Mouse (Mus musculus): ENCODE data around the gene C1ql3.

The C1ql3 gene

DNA sequence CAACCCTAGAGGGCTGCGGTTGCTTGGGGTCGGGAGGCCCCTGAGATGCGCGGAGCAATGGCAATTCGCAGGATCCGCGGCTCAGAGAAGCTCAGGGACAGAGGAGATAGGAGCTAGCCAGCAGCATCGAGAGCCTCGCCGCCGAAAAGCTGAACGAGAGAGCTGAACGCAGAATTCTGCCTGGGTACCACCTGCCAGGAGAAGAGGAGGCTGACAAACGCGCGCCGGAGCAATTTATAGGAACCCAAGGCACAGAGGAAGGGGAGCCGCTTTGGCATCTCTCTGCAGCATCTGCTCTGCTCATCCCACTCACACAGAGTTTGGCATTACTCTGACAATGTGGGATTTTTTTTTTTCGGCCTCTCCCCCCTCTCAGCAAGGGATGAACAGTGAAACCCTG lies at the start of gene C1ql3:
Gene C1ql3, minus strand, starts transcription at position 335 of the 400 bp plus-strand sequence.
- in situ Hi-C loops (cut with MboI; ENCODE audit: low sequenced_read_pairs), result no loop called here

DNA sequence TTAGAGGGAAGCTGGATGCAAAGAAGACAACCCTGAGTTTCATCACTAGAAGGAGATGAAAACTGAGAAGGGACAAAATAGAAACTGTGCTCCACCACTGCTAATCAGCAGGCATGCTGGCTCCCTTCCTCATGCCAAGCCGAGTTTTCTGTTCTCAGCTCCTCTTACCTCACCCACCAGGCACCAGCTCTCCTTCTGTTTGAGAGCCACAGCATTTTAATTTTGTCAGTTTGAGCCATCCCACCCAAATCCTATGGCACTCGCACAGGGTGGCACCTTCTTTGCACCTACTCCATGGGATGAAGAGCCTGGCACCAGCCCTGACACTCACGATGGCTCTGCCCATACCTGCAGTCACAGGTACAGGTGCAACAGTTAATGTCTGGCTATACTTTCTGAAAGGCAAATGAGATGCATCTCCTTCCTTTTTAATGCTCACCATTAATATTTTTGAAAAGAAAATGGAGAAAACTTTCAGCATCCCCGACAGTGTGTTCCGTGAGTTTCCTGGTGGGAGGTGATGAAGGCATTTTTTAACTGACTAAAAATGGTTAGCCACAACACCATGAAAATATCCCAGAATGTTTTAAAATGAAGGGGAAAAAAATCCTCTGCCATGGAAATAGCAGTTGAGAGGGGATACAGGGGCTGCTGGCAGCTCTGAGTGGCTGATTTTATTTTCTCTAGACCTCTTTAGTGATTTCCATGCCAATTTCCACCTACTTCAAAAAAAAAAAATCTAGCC lies 49.0 kb upstream of the C1ql3 start:
- in situ Hi-C loops (cut with MboI; ENCODE audit: low sequenced_read_pairs), result no loop called here

DNA sequence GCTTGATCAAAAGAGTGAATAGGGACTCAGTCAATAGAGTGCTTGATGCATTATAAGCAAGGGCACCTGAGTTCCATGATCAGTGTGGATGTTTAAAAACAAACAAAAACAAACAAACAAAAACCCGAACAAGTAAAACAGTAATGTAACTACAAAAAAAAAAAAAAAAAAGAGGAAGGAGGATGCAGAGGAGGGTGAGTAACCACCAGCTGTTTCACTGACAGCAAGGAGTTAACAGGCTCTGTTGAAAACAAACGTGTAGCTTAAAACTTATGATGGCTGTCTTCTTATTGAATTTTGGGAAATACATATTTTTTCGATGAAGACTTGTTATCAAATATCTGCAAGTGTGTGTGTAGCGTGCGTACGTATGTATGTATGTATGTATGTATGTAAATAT lies 37.0 kb upstream of the C1ql3 start:
- in situ Hi-C loops (cut with MboI; ENCODE audit: low sequenced_read_pairs), result no loop called here

DNA sequence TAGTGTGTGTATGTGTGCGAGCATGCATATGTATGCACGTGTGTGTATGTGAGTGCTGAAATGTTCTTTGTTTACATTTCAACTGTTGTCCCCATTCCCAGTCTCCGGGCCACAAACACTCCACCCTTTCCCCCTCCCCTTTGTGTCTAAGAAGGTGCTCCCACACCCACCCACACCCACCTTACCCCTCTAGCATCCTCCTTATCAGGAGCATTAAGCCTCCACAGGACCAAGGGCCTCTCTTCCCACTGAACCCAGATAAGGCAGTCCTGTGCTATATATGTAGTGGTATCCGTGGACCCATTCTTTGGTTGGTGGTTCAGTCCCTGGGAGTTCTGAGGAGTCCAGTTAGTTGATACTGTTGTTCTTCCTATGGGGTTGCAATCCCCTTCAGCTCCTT lies 32.9 kb upstream of the C1ql3 start:
- in situ Hi-C loops (cut with MboI; ENCODE audit: low sequenced_read_pairs), result no loop called here

DNA sequence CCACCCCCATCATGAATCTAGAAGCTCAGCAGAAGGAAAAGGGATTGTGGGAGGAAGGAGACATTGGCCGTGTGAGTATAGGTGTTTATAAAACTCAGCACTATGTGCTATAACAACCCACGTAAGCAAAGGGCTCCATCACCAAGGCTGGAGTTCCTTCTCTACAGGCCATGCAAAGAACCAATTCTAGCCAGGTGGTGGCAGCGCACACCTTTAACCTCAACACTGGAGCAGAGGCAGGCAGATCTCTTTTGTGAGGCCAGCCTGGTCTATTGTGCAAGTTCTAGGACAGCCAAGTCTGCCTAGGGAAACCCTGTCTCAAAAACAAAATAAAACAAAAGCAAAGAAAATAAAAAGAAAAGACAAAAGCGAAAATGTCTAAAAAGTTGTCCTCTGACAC lies 28.2 kb upstream of the C1ql3 start:
- in situ Hi-C loops (cut with MboI; ENCODE audit: low sequenced_read_pairs), result no loop called here

DNA sequence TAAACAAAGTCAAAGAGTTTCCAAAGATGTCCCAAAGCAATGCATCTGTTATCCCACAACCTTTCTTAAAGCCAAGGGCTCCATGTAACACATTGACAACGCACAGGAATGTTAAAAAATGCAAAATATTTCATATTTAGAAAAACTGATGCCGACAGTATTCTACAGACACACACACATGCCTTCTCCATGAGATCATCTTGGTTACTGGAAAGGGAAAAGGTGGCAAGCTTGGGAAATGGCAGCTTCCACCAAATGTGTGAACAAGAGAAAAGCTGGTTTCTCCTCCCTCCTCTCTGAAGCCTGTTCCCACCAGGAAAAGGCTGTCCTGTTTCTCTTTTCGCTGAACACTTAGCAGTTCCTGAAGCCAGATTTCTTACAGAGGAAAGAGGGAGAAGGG lies 27.2 kb upstream of the C1ql3 start:
- in situ Hi-C loops (cut with MboI; ENCODE audit: low sequenced_read_pairs), result no loop called here

DNA sequence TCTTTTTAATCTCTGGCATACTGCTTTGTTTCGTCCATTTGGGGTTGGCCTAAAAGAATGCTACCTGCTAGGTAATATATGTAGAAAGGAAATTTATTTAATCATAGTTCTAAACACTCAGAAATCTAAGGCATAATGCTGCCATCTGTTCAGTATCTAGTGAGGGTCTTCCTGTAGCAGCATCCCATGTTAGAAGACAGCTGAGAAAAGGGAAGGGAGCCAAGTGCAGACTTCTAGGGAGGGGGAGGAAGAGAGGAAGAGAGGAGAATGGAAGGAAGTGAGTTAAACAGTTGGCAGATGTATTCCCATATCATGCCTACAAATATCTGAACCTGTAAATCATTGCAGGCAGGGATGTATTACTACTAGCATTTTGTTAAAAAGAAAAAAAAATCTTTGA lies 7.3 kb upstream of the C1ql3 start:
- in situ Hi-C loops (cut with MboI; ENCODE audit: low sequenced_read_pairs), result no loop called here

DNA sequence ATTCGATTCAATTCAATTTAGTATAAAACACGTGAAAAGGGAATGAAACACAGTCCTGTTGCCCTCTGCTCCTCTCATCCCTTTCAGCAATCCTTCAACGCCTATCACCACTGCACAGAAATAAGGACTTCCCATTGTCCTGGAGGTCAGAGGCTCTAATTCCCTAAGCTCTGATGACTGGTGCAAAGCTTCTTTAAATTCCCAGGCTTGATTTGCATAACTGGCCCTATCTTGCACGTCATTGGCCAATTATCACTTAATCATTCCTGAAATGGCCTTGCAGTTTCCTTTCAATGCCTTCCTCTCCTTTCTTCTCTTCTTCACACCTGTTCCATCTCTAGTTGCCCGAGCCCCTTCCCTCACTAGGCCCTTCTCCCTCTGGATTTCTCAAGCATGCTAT lies 6.8 kb upstream of the C1ql3 start:
- in situ Hi-C loops (cut with MboI; ENCODE audit: low sequenced_read_pairs), result no loop called here

DNA sequence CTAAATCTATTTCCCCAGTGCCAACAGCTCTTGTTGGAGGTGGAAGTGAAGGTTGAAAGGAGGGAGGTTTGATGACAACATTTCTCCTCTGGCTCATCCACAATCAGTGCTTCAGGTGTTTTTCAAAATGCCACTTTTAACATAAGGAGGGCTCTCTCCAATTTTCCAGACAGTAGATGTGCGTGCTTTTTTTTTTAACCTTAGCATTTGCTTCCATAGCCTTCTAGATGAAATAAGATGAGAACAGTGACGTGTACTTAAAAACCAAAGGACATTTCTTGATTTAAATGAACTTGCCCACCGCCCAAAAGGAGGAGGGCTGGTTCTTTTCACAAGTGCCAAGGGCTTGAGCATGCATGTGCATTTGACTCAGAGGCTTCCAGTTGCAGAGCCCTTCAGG lies 367 bp upstream of the C1ql3 start:
- in situ Hi-C loops (cut with MboI; ENCODE audit: low sequenced_read_pairs), result no loop called here

DNA sequence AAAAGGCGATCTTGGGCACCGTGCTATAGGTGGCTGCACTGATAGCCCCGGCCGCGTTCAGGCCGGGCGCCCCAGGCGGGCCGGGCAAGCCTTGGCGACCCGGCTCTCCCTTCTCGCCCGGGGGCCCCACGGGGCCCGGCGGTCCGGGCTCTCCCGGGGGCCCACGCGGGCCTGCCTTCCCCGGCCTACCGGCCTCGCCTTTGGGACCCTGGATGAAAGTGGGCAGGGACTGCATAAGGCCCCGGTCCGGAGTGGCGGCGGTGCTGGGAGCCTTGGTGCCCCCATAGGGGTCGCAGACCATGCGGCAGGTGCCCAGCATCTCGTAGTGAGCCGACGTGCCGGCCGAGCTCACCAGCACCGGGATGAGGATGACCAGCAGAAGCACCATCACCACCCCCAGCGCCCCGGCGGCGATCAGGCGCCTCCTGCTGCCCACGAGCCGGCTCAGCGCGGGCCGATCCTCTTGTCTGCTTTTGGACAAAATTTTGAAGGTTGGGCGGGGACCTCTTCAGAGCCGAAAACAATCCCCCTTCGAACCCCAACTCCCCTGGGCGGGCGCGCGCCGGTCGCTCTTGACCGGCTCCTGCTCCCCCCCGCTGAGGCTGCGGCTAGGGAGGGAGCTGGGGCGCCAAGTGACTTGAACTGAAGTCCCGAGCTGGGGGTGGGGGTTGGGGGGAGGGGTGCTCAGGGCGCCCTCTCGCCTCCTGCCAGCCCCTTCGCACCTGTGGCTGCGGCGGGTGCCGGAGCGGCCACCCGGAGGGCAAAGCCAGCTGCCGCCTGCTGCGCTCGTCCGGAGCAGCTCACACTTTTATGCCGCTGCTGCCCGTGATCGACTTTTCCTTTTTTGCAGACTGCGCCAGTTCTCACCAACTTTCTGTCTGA lies 905 bp downstream of the C1ql3 start:
- in situ Hi-C loops (cut with MboI; ENCODE audit: low sequenced_read_pairs), result no loop called here

DNA sequence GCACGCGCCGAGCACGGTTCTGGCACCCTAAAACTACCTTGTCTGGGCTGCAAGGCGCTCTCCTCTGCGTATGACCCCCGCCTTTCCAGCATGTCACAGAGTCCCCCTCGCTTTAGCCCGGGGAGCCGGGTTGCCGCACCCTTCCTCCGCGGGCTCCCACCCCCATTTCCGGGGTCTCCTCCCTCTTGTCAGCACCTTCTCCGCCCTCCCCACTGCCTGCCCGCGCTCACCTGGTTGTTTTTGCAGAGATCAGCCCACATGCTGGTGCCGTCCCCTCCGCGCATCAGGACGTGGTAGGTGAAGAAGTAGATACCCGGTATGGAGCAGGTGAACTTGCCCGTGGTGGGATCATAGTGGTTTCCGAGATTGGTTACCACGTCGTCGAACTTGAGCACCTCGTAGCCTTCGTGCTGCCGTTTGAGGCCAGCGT lies 1.6 kb downstream of the C1ql3 start:
- in situ Hi-C loops (cut with MboI; ENCODE audit: low sequenced_read_pairs), result no loop called here

DNA sequence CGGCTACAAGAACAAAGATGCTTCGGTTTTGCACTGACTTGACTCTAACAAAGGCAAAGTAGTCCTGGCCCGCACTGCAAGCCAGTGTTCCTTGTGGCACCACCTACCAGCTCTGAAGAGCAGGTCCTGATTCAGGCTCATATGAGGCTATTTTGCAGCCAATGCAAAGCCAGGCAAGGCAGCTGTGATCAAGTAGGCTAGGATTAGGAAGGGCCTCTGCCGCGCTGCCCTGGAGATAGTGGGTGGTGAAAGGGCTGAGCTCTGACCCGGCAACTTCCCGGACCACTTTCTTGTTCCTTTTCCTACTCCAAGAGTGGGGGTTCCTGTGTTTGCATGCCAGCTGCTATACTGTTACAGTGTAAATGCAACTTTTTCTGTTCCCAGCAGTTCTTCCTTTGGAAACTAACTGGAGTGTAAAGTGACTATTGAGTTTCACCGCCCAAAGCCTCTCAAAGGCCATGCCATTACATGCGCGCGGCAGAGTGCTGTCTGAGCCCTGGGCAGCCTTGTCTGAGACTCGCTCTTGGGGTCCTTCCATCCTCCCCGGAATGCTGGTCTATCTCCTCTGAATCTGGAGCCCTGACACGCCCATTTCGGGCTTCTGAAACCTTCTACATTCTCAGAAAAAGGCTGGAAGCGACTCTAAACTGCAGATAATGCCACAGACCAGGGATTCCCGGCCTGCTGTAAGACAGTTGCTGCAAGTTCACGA lies 2.2 kb downstream of the C1ql3 start:
- in situ Hi-C loops (cut with MboI; ENCODE audit: low sequenced_read_pairs), result no loop called here

DNA sequence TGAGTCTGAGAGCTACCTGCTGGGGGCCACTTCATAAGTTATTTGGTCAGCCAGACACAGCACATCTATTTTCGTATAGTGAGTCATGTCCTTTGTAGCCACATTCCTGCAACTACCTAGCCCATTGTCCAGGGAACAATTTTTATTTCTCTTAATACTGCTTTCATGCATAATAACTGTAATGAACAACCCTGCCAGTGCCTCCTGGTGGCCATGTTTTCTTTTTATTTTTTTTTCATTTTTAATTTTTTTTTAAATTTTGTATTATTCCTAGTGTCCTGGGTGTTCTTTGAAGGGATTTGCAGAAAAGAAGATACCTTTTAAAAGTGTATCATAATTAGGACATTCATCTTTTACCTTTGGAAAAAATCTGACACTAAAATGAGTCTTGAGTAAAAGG lies 3.2 kb downstream of the C1ql3 start:
- in situ Hi-C loops (cut with MboI; ENCODE audit: low sequenced_read_pairs), result no loop called here

DNA sequence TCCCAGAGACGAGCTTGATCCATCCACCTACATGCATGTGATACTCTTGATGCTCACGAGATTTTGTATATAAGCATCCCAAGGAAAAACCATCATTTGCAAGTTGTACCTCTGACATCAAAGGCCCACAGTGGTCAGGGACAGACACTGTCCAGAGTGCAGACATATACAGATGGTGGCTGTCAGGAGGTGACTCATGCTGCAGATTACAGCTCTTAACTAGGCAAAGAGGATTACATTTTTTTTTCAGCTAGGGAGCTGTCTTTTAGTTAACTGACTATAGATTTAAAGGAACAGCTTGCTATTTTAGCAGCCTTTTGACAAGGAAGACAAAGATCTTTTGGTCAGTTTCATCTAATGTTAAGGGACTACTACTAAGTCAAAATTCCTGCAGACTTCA lies 11.6 kb downstream of the C1ql3 start:
- in situ Hi-C loops (cut with MboI; ENCODE audit: low sequenced_read_pairs), result no loop called here

DNA sequence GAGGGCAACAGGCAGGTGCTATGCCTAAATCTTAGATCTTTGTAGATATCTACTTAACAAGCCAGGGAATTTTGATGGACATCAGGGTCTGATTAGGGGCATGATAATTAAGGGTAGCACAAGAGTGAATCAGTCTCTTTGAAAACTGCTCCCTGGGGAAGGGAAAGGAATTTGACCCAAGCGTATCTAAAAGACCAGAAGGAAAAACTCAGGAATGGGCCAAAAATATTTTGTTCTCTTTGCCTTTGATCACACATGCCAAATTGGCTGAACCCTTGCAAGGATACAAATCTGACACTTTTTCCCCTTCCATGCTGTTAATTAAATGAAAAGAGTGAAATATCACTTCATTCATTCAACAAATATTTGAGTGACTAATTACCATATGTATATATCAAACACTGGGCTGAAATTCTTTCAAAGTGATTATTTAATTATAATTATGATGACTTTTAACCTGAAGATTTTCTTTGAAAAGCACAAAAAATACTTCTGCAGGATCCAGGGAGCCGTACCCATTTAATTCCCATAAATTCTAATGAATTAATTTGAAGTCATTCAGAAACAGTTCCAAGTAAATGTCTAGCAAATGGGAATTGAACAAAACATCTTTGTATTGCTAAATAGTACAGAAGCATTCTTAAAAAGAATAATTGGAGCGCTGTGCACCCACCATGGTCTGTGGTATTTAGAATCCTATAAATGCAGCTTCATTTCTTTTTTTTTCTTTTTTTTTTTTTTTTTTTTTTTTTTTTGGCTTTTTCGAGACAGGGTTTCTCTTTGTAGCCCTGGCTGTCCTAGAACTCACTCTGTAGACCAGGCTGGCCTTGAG lies 26.5 kb downstream of the C1ql3 start:
- in situ Hi-C loops (cut with MboI; ENCODE audit: low sequenced_read_pairs), result no loop called here

DNA sequence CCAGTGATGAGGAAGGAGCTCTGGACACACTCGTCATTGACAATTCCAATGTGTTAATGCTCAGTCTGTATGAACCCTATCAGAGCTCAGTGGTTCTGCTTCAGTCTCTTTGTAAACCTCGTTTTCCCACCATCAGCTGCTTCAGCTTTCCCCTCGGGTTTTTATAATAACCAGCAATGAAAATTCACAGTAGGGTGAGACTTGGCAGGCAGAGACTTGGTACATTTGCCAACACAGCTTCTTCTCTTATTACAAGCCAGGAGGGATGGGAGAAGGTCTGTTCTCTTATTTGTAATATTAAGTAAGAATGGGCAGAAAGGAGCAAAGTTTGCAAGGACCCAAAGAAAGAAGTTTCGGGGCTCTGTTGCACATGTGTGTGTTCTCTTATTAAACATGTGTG lies 32.8 kb downstream of the C1ql3 start:
- in situ Hi-C loops (cut with MboI; ENCODE audit: low sequenced_read_pairs), result no loop called here

DNA sequence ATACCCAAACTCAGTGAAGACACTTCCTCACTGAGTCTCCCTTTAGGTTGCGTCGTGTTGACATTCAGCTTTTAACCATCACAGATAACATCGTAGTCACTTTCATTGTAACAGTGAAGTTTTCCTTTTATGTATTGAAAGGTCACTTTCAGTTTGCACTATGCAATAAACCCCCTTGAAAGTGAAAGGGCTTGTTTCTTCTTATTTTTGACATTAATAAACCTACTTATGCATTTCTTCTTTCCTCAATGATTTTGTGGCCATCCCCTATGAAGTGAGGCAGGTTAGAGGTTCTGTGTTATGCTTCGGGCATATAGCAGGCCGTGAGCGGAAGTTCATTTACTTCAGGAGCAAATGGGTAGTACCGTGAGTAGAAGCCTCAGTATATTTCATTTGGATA lies 34.2 kb downstream of the C1ql3 start:
- in situ Hi-C loops (cut with MboI; ENCODE audit: low sequenced_read_pairs), result no loop called here

DNA sequence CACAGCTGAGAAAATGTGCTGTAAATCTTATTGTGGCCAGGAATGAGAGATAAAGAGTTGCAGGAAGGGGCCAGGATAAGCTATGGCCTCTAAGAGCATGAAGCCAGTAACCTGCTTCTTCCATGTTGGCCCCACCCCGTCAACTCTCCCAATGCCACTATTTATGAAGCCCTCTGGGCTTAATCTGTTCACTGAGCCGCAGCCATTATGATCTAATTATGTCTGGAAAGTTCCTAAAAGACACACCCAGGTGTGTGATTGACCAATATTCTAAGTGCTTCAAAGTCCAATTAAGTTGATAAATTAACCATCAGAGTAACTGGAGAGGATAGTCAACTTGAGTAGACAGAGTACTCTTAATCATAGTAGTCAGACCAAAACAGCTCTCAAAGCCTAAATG lies 37.9 kb downstream of the C1ql3 start:
- in situ Hi-C loops (cut with MboI; ENCODE audit: low sequenced_read_pairs), result no loop called here

DNA sequence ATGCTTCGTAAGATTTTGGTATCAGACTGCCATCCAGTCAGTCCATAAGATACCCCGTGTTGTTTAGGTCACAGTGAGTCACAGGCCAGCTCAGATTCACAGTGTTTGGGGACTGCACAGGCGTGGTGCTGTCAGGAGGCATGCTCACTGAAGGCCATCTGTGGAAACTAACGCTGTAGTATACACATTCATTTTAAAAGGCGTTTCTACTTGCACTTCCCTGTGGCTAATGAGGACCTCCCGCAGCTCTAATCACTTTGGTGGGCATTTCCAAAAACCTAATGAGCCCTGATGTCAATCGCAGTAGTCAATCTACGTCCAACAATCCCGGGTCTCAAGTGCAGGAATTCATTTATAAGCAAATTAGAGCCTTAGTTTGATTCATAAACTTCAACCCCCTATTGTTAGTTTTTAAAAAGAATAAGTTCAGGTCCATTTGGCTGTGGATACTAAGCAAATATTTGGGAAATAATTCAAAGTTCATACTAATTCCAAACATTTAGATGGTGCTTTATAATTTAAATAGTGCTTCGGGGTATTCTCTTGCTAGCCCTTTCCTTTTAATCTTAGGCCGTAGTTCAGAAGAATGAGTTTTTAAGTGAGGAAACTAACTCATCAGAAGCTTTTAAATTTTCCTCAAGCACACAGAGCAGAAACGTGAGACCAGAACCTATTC lies 41.4 kb downstream of the C1ql3 start:
- in situ Hi-C loops (cut with MboI; ENCODE audit: low sequenced_read_pairs), result no loop called here

DNA sequence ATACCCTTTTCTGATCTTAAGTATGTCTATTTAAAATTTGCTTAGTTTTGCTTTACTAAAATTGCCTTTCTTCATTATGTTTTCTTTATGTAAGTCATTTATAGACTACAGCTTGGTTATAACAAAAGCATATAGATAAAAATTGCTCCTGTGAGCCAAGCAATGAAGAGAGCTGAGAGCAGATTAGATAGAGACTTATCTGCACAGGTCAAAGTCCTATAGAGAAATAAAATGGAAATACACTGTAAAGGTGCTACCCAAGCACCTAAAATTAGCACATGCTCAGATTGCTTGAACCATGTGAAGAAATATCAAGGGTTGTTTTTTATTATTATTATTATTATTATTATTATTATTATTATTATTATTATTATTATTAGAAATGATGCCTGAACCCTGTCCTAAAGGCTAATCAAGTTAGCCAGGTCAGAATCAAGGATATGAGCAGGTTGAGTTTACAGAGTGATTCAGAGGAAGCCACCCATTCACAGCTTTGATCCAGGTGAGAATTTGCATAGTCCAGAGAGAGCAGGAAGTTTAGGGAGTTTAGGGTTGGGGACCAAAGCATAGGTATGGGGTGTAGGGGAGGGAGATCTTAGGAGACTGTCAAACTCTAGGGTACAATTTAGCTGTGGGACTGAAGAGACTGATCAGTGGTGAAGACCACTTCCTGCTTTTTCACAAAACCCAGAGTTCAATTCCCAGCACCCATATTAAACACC lies 54.7 kb downstream of the C1ql3 start:
- in situ Hi-C loops (cut with MboI; ENCODE audit: low sequenced_read_pairs), result no loop called here
